Mouse (Mus musculus): ENCODE data around the gene Rab5b.
"Not testable (repeated sequence)": the region's sequence is repeated elsewhere in the genome, so short reads cannot be mapped to it uniquely, and the experiment has no call there.

The Rab5b gene

GRCm38 (mm10) chr10:128695992-128696807, at the start of gene Rab5b:
TSS of gene Rab5b (minus strand) at chr10:128696264.
- DNase-seq = peak; percentile 98

DNA sequence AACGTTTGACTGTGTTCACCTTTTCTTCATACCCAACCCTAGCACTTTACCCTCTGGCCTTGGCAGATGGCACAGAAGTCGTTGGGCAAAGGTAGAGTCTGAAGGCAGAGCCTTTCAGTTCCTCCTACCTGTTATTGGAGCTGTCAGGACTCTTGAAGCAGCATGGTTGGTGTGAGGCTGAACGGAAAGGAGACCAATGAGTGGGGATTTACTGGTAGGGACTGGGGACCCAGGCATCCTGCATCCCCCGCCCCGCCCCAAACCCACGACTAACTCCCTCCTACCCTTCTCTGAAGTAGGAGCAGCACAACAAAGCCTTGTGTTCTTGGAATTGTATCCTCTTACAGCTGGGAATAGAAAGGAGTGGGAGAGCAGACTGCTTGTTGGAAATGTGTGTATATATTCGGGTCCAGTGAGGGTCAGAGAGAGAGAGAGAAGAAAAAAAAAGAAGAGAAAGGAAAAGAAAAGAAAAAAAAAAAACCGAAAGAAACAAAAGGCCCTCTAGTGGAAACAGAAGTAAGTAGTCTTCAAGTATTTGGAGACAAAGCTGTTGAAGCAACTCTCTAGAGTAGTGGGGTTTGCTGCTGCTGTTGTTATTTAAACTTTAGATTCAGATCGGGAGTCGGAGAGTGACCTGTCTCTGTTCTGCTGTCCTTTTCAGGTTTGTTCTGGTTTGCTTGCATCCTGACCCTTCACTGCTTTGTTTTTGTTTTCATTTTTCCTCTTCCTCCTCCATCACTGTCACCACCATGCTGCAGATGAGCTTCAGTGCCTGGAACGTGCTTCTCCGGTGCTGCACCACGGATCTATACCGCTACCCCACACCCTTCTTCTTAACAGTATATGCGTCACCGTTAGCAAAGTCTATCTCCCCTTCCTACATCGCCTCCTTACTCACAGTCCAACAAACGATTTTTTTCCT, 48.9 kb upstream of the Rab5b start, which contains the start of gene Dgka:
TSS of gene Dgka (minus strand) at position 176 of the 922 bp plus-strand sequence.
- no peak for DNase-seq

DNA sequence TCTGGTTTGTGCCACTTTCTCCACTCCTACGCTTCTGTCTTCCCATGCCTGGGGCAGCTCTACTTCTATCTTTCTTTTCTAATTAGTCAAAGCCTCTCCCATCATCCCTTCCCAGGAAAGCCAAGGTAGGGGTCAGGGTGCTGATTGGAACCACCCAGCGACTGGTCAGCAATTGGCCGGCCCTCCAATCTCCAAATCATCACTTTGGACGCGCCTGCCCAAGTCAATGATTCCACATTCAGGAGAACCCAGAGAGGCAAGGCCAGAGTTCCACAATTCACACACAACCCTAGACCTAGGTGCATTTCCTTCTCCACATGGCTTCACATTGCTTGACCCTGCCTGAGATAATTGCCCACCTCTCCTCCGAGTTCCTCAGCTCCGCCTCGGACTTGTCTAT, 48.1 kb upstream of the Rab5b start:
- DNase-seq = no peak

DNA sequence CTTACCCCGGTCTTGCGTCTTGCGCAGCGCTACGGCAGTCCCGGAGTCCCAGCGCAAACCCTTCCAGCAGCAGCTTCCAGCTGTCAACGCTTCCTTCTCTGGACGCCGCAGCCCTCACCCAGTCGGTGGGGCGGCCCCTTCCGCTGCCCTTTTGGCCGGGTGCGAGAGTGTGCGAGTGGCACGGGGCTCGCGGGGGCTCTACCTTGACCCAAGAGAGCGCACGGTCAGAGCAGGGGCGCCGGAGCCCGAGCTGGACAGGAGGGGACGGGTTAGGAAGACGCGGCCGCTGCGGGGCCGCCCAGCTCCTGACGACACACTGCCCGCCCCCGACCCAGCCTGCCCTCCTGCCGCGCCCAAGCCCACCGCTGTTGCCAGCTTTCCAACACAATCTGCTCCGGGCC, 47.7 kb upstream of the Rab5b start:
- DNase-seq = peak; percentile 56

- DNase-seq = no peak
Measured at GRCm38 (mm10) chr10:128743235-128743634, 47.2 kb upstream of the Rab5b start.

GRCm38 (mm10) chr10:128742616-128743015, 46.6 kb upstream of the Rab5b start:
- DNase-seq = no peak

- DNase-seq = peak; percentile 26
Measured at GRCm38 (mm10) chr10:128740296-128740695, 44.2 kb upstream of the Rab5b start.

DNA sequence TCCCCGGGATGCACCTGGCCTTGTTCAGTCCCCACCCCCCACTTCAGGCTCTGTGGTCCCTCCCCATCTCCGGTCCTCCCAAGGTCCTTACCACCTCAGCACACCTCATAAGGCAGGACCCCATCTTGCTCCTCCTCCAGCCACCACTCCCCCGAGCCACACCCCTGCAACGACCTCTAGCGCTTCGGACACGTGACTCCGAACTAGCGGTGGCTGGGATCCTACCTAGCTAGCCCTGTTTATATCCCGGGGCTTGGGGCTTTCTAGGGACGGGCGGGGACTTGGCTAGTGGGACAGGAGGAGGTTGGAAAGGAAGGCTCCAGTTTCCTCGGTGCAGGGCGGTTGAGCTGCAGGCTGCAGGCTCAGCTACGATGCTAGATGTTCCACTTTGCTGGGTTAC, 41.4 kb upstream of the Rab5b start:
- peak; percentile 56 for DNase-seq

- DNase-seq = no peak
Measured at GRCm38 (mm10) chr10:128731992-128732391, 35.9 kb upstream of the Rab5b start.

- DNase-seq = peak; percentile 73
Measured at GRCm38 (mm10) chr10:128731002-128731433, 35.0 kb upstream of the Rab5b start.

DNA sequence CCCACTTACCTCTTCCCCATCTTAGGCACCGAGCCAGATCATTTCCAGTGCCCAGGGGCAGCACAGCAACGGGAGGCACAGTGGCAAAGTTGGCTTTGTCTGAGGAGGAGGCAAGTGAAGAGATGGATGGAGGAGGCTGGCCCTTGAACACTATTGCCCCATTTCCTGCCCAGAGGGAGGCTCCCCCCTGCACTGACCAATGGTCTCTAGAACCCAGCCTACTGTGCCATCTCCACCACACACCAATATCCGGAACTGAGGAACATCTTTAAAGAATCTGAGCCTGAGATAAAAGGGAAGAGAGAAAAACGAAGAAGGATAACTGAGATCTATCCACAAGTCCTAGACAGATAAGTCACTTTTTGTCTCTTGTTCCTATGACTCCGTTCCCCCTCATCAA, 32.0 kb upstream of the Rab5b start:
- no peak for DNase-seq

DNA sequence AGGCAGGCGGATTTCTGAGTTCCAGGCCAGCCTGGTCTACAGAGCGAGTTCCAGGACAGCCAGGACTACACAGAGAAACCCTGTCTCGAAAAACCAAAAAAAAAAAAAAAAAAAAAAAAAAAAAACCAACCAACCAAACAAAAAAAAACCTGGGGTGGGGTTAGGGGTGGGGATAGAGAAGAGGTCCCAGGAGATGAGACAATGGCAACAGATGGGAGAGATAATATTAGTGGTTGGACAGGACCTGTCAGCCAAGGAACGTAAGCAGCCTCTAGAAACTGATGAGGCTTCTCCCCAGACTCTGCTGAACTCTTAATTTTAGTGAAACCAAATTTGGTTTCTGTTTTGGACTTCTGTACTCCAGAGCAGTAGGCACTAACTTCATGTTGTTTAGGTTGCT, 29.4 kb upstream of the Rab5b start:
- not testable (repeated sequence) for DNase-seq

DNA sequence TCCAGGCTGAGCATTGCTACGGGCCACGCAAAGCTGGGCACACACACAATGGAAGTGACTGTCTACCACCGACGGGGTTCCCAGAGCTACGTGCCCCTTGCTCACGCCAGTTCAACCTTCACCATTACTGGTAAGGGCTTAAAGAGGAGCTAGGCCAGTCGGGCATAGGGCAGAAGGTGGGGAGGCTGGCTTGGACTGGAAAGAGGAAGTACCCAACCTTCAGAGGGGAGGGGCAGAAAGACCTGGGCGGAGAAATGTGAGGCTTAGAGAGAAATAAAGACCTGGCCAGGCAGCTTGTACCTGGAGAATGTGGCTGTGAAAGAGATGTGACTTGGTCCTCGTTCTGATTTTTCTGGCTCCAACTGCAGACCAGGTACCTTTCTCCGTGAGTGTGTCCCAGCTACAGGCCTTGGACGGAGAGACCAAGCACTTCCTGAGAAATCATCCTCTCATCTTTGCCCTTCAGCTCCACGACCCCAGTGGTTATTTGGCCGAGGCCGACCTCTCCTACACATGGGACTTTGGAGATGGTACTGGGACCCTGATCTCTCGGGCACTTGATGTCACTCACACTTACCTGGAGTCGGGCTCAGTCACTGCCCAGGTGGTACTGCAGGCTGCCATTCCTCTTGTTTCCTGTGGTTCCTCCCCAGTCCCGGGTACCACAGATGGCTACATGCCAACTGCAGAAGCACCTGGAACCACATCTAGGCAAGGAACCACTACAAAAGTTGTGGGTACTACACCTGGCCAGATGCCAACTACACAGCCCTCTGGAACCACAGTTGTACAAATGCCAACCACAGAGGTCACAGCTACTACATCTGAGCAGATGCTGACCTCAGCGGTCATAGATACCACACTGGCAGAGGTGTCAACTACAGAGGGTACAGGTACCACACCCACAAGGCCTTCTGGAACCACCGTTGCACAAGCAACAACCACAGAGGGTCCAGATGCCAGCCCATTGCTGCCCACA, 19.8 kb upstream of the Rab5b start:
- DNase-seq = no peak

GRCm38 (mm10) chr10:128711318-128711717, 15.3 kb upstream of the Rab5b start:
- not testable (repeated sequence) for DNase-seq

GRCm38 (mm10) chr10:128705317-128705693, 9.2 kb upstream of the Rab5b start:
- peak; percentile 15 for DNase-seq

DNA sequence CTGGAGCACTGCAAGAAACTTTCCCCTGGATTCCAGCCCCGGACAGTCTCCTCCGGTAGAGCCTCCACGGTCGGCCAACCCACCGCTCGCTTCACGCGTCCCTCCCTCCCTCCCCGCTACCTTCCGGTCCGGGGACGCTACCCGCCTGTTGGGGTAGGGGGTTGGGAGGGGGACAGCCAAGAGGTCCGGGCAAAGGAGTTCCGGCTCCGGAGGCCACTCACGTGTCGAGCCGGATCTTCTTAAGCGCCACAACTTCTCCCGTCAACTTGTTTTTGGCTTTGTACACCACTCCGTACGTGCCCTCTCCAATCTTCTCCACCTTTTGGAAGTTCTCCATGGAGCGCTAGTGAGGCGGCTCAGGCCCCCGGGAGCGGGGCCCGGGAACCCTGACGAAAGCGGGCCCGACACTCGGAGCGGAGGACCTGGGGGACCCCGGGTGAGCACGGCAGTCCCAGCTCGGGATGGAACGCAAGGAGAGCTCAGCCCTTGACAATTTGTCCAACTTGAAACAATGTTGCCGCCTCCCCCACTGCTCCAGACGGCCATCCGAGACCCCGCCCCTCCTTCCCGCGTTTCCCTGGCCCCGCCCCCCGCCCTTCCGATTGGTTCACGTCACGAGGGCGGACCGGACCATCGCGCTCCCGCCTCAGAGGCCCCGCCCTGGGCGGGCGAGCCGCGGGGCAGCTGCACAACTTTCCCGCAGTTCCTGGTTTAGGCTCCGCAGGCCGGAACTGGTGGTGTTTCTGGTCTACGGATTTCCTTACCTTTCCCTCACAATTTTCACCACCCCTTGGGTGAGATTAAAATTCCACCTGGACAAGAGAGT, 8.6 kb upstream of the Rab5b start, which contains the start of gene Cdk2:
TSS of gene Cdk2 (minus strand) at position 541 of the 826 bp plus-strand sequence.
- peak; percentile 97 for DNase-seq

GRCm38 (mm10) chr10:128703895-128704294, 7.8 kb upstream of the Rab5b start, which contains the start of gene Pmel:
TSS of gene Pmel (plus strand) at chr10:128704195.
- no peak for DNase-seq

DNA sequence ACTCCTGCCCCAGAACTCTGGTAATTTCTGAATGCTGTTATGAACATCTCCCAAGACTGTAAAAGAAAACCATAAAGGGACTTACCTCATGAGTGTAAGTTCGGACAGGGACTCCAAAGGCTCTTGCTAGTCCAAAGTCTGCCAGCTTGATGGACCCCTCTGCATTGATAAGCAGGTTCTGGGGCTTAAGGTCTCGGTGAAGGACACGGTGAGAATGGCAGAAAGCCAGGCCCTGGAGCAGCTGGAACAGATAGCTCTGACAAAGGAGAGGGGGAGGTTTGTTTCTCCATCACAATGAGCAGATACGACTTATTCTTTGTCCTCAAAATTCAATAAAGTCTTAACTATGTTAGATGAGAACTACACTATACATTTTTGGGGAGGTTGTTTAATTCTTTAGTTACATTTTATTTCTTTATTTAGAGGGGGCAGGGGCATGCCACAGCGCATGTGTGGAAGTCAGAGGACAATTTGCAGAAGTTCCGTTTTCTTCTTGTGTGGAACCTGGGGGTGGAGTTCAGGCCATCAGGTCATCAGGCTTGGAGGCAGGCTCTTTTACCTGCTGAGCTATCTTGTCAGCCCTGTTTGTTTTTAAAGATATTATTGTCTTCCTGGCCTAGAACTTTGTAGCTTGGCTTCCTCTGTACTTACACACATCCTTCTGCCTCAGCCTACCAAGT, 6.4 kb upstream of the Rab5b start:
- DNase-seq = no peak

GRCm38 (mm10) chr10:128700712-128701111, 4.6 kb upstream of the Rab5b start:
- DNase-seq = no peak

GRCm38 (mm10) chr10:128699611-128700010, 3.5 kb upstream of the Rab5b start:
- peak; percentile 18 for DNase-seq

GRCm38 (mm10) chr10:128699006-128699405, 2.9 kb upstream of the Rab5b start:
- DNase-seq = no peak

All from liver (tissue).